14 mouse cellular contexts compared by ENCODE assay signal in genomic region chr1:173329185-173329584, GRCm38 (mm10). TPM values are rescaled to one million over a fixed set of nuclear protein-coding genes. Genes with fewer than 3 reads are reported as not detected.
DNase-seq lines count a peak whose midpoint lies in the region; ATAC-seq and TF ChIP-seq lines count a peak whose summit lies in the region.
"Had no signal": no experiment of that assay in that cellular context is flagged by ENCODE, and none has a peak within 500 bp of the region (broad histone marks: within the 10 kb centered on the region; RNA-seq: fewer than 3 reads in every experiment).

No protein-coding gene starts in this region.

- DNase-seq in forebrain, postnatal 0 days = no peak
- no peak for DNase-seq in midbrain, embryonic 10.5 days (ENCODE audit: low spot score)
- no peak for DNase-seq in kidney, postnatal 4 days
- DNase-seq in retina, embryonic 14.5 days (ENCODE audit: low spot score) = no peak
- DNase-seq: heart, adult 11 months; kidney, adult 11 months had no signal

- no peak overlapping the region for H3K4me2 ChIP-seq in forebrain, postnatal 0 days (ENCODE audit: low read depth)
- H3K4me2 ChIP-seq in forebrain, embryonic 16.5 days (ENCODE audit: low read length) = no peak overlapping the region
- no peak overlapping the region for H3K4me2 ChIP-seq in midbrain, embryonic 13.5 days (replicated peaks)
- peak overlapping the region; percentile 73 for H3K4me2 ChIP-seq in liver, embryonic 12.5 days
- H3K4me2 ChIP-seq in neural tube, embryonic 15.5 days = no peak overlapping the region

- no peaks in the 10 kb centered on the region for H3K4me1 ChIP-seq in forebrain, postnatal 0 days (ENCODE audit: insufficient read depth)
- H3K4me1 ChIP-seq in forebrain, embryonic 16.5 days (replicated peaks; ENCODE audit: control insufficient read depth, insufficient read depth, low read length) = peaks cover 5% of the 10 kb centered on the region; the same call in 1 of the 2 replicates
- peaks cover 11% of the 10 kb centered on the region for H3K4me1 ChIP-seq in midbrain, embryonic 13.5 days (replicated peaks)
- H3K4me1 ChIP-seq in midbrain, embryonic 10.5 days = peaks cover 10% of the 10 kb centered on the region; the same call in 1 of the 2 replicates
- H3K4me1 ChIP-seq in liver, embryonic 12.5 days = peaks cover 96% of the 10 kb centered on the region
- H3K4me1 ChIP-seq in neural tube, embryonic 15.5 days = peaks cover 14% of the 10 kb centered on the region; the same call in 1 of the 2 replicates

- no peaks in the 10 kb centered on the region for H3K9me3 ChIP-seq in forebrain, postnatal 0 days (ENCODE audit: low read length)
- H3K9me3 ChIP-seq in forebrain, embryonic 16.5 days (ENCODE audit: control insufficient read depth, low read length) = no peaks in the 10 kb centered on the region
- H3K9me3 ChIP-seq in midbrain, embryonic 13.5 days = no peaks in the 10 kb centered on the region
- no peaks in the 10 kb centered on the region for H3K9me3 ChIP-seq in midbrain, embryonic 10.5 days (replicated peaks)
- H3K9me3 ChIP-seq in liver, embryonic 12.5 days (replicated peaks) = no peaks in the 10 kb centered on the region
- no peaks in the 10 kb centered on the region for H3K9me3 ChIP-seq in neural tube, embryonic 15.5 days (replicated peaks)
- H3K9me3 ChIP-seq: forebrain, embryonic 13.5 days had no signal

- WGBS in forebrain, postnatal 0 days = 43% methylated on average over 4 of the region's 4 CpGs
- WGBS in forebrain, embryonic 16.5 days = 45% methylated on average over 4 of the region's 4 CpGs
- WGBS in midbrain, embryonic 13.5 days = 53% methylated on average over 4 of the region's 4 CpGs
- 62% methylated on average over 4 of the region's 4 CpGs for WGBS in midbrain, embryonic 10.5 days
- 5% methylated on average over 4 of the region's 4 CpGs for WGBS in liver, embryonic 12.5 days (ENCODE audit: insufficient replicate concordance)
- 46% methylated on average over 4 of the region's 4 CpGs for WGBS in neural tube, embryonic 15.5 days

- TF ChIP-seq CTCF in forebrain, postnatal 0 days (IDR thresholded peaks at IDR 0.05; ENCODE audit: low read depth) = 0 out of 2 replicates have a peak, but pooled peaks have one; percentile 13

- peak; percentile 40 for ATAC-seq in forebrain, postnatal 0 days
- no peak for ATAC-seq in forebrain, embryonic 16.5 days
- peak; percentile 46 for ATAC-seq in midbrain, embryonic 13.5 days
- peak; percentile 49 for ATAC-seq in liver, embryonic 12.5 days
- peak; percentile 33 for ATAC-seq in neural tube, embryonic 15.5 days (ENCODE audit: low FRiP score)

- no peaks in the 10 kb centered on the region for H3K36me3 ChIP-seq in forebrain, postnatal 0 days (ENCODE audit: insufficient read depth)
- no peaks in the 10 kb centered on the region for H3K36me3 ChIP-seq in forebrain, embryonic 16.5 days (ENCODE audit: control insufficient read depth, insufficient read depth)
- no peaks in the 10 kb centered on the region for H3K36me3 ChIP-seq in midbrain, embryonic 13.5 days
- no peaks in the 10 kb centered on the region for H3K36me3 ChIP-seq in midbrain, embryonic 10.5 days
- H3K36me3 ChIP-seq in liver, embryonic 12.5 days = peaks cover 3% of the 10 kb centered on the region
- no peaks in the 10 kb centered on the region for H3K36me3 ChIP-seq in neural tube, embryonic 15.5 days

- H3K27me3 ChIP-seq in forebrain, postnatal 0 days (ENCODE audit: insufficient read depth, low read length) = no peaks in the 10 kb centered on the region
- no peaks in the 10 kb centered on the region for H3K27me3 ChIP-seq in forebrain, embryonic 16.5 days (replicated peaks; ENCODE audit: control insufficient read depth, insufficient read depth, low read length)
- H3K27me3 ChIP-seq in midbrain, embryonic 13.5 days = no peaks in the 10 kb centered on the region
- no peaks in the 10 kb centered on the region for H3K27me3 ChIP-seq in midbrain, embryonic 10.5 days (ENCODE audit: low read depth, poor library complexity, severe bottlenecking)
- H3K27me3 ChIP-seq in liver, embryonic 12.5 days (replicated peaks) = no peaks in the 10 kb centered on the region
- H3K27me3 ChIP-seq in neural tube, embryonic 15.5 days (replicated peaks) = no peaks in the 10 kb centered on the region
- H3K27me3 ChIP-seq: forebrain, embryonic 13.5 days had no signal

- no peak overlapping the region for H3K4me3 ChIP-seq in forebrain, postnatal 0 days (ENCODE audit: low read depth, low read length)
- H3K4me3 ChIP-seq in forebrain, embryonic 16.5 days (replicated peaks; ENCODE audit: low read length) = no peak overlapping the region
- H3K4me3 ChIP-seq in midbrain, embryonic 13.5 days (replicated peaks) = no peak overlapping the region
- no peak overlapping the region for H3K4me3 ChIP-seq in midbrain, embryonic 10.5 days
- H3K4me3 ChIP-seq in liver, embryonic 12.5 days = peak overlapping the region; percentile 67
- no peak overlapping the region for H3K4me3 ChIP-seq in neural tube, embryonic 15.5 days (replicated peaks)
- H3K4me3 ChIP-seq: forebrain, embryonic 13.5 days; layer of hippocampus, adult 2 months had no signal

- no peak overlapping the region for H3K9ac ChIP-seq in forebrain, postnatal 0 days
- no peak overlapping the region for H3K9ac ChIP-seq in forebrain, embryonic 16.5 days (replicated peaks; ENCODE audit: low read depth, low read length)
- no peak overlapping the region for H3K9ac ChIP-seq in midbrain, embryonic 13.5 days (replicated peaks)
- H3K9ac ChIP-seq in liver, embryonic 12.5 days = peak overlapping the region; percentile 87
- no peak overlapping the region for H3K9ac ChIP-seq in neural tube, embryonic 15.5 days (replicated peaks)
- H3K9ac ChIP-seq: forebrain, embryonic 13.5 days had no signal

- no peak overlapping the region for H3K27ac ChIP-seq in forebrain, postnatal 0 days (ENCODE audit: low read depth, low read length)
- no peak overlapping the region for H3K27ac ChIP-seq in forebrain, embryonic 16.5 days (ENCODE audit: low read length)
- peak overlapping the region; percentile 17; the same call in 1 of the 2 replicates for H3K27ac ChIP-seq in midbrain, embryonic 13.5 days
- no peak overlapping the region for H3K27ac ChIP-seq in midbrain, embryonic 10.5 days (replicated peaks)
- peak overlapping the region; percentile 97 for H3K27ac ChIP-seq in liver, embryonic 12.5 days
- 0 out of 2 replicates have a peak overlapping the region, but pooled peaks have one; percentile 33 for H3K27ac ChIP-seq in neural tube, embryonic 15.5 days (replicated peaks)
- H3K27ac ChIP-seq: forebrain, embryonic 13.5 days; layer of hippocampus, adult 2 months had no signal

RNA-seq across cellular contexts. Expression of gene Ackr1, which starts 4.4 kb away (rescaled TPM):
- total RNA-seq in forebrain, postnatal 0 days (2014; rRNA removed) = 29.0 and 32.8 TPM in 2 replicates
- polyA plus RNA-seq in forebrain, postnatal 0 days (2015; fragmentation: Nextera tagmentation; extraction: Ambion mirVana) = 11.5 and 14.0 TPM in 2 replicates
- 12.4 and 14.0 TPM in 2 replicates for polyA plus RNA-seq in forebrain, embryonic 16.5 days (2015; fragmentation: Nextera tagmentation; extraction: Ambion mirVana)
- 14.0 and 14.8 TPM in 2 replicates for polyA plus RNA-seq in midbrain, embryonic 13.5 days (2015; fragmentation: Nextera tagmentation; extraction: Ambion mirVana)
- polyA plus RNA-seq in midbrain, embryonic 10.5 days (2016; fragmentation: Nextera tagmentation; extraction: Ambion mirVana) = 1.6 and 2.4 TPM in 2 replicates
- 54.2 and 56.5 TPM in 2 replicates for polyA plus RNA-seq in liver, embryonic 12.5 days (2016; fragmentation: Nextera tagmentation; extraction: Ambion mirVana)
- polyA plus RNA-seq in neural tube, embryonic 15.5 days (2015; fragmentation: Nextera tagmentation; extraction: Ambion mirVana) = 17.7 and 18.2 TPM in 2 replicates

RNA-seq across cellular contexts. Expression of gene Aim2, which starts 21.5 kb away (rescaled TPM):
- total RNA-seq in forebrain, postnatal 0 days (2014; rRNA removed) = 2.3 and 4.5 TPM in 2 replicates
- 1.1 and 1.8 TPM in 2 replicates for polyA plus RNA-seq in forebrain, postnatal 0 days (2015; fragmentation: Nextera tagmentation; extraction: Ambion mirVana)
- polyA plus RNA-seq in forebrain, embryonic 16.5 days (2015; fragmentation: Nextera tagmentation; extraction: Ambion mirVana) = 3.0 and 4.0 TPM in 2 replicates
- polyA plus RNA-seq in midbrain, embryonic 13.5 days (2015; fragmentation: Nextera tagmentation; extraction: Ambion mirVana) = 2.6 and 3.3 TPM in 2 replicates
- polyA plus RNA-seq in midbrain, embryonic 10.5 days (2016; fragmentation: Nextera tagmentation; extraction: Ambion mirVana) = 6.7 TPM in 2 replicates
- polyA plus RNA-seq in liver, embryonic 12.5 days (2016; fragmentation: Nextera tagmentation; extraction: Ambion mirVana) = 2.8 and 4.0 TPM in 2 replicates
- 2.2 and 3.2 TPM in 2 replicates for polyA plus RNA-seq in neural tube, embryonic 15.5 days (2015; fragmentation: Nextera tagmentation; extraction: Ambion mirVana)

RNA-seq across cellular contexts. Expression of gene Cadm3, which starts 38.3 kb away (rescaled TPM):
- 278 and 354 TPM in 2 replicates for total RNA-seq in forebrain, postnatal 0 days (2014; rRNA removed)
- polyA plus RNA-seq in forebrain, postnatal 0 days (2015; fragmentation: Nextera tagmentation; extraction: Ambion mirVana) = 25.6 and 41.0 TPM in 2 replicates
- polyA plus RNA-seq in forebrain, embryonic 16.5 days (2015; fragmentation: Nextera tagmentation; extraction: Ambion mirVana) = 33.8 and 47.1 TPM in 2 replicates
- polyA plus RNA-seq in midbrain, embryonic 13.5 days (2015; fragmentation: Nextera tagmentation; extraction: Ambion mirVana) = 44.1 and 49.5 TPM in 2 replicates
- polyA plus RNA-seq in midbrain, embryonic 10.5 days (2016; fragmentation: Nextera tagmentation; extraction: Ambion mirVana) = 2.0 and 5.3 TPM in 2 replicates
- polyA plus RNA-seq in liver, embryonic 12.5 days (2016; fragmentation: Nextera tagmentation; extraction: Ambion mirVana) = 1.1 and 1.3 TPM in 2 replicates
- 61.0 and 91.8 TPM in 2 replicates for polyA plus RNA-seq in neural tube, embryonic 15.5 days (2015; fragmentation: Nextera tagmentation; extraction: Ambion mirVana)

RNA-seq across cellular contexts. Expression of gene Mptx2, which starts 51.6 kb away (rescaled TPM):
- total RNA-seq in forebrain, postnatal 0 days (2014; rRNA removed) = not detected in 2 replicates
- polyA plus RNA-seq in forebrain, postnatal 0 days (2015; fragmentation: Nextera tagmentation; extraction: Ambion mirVana) = not detected in 2 replicates
- not detected in 2 replicates for polyA plus RNA-seq in forebrain, embryonic 16.5 days (2015; fragmentation: Nextera tagmentation; extraction: Ambion mirVana)
- polyA plus RNA-seq in midbrain, embryonic 13.5 days (2015; fragmentation: Nextera tagmentation; extraction: Ambion mirVana) = not detected in 2 replicates
- not detected in 2 replicates for polyA plus RNA-seq in midbrain, embryonic 10.5 days (2016; fragmentation: Nextera tagmentation; extraction: Ambion mirVana)
- not detected in 2 replicates for polyA plus RNA-seq in liver, embryonic 12.5 days (2016; fragmentation: Nextera tagmentation; extraction: Ambion mirVana)
- polyA plus RNA-seq in neural tube, embryonic 15.5 days (2015; fragmentation: Nextera tagmentation; extraction: Ambion mirVana) = not detected in 2 replicates
- total RNA-seq: layer of hippocampus, adult 2 months; left cerebral cortex, postnatal 25 days had no signal
- polyA plus RNA-seq: forebrain, embryonic 13.5 days; lung, embryonic 16.5 days had no signal

Comparison
In these comparisons a context has a peak if more than half of its experiments do, and no peak if none do; other contexts are left out.
1. H3K27ac ChIP-seq: peak in midbrain, embryonic 13.5 days (single experiment), liver, embryonic 12.5 days (single experiment) and neural tube, embryonic 15.5 days (single experiment); none in forebrain, postnatal 0 days (single experiment), forebrain, embryonic 16.5 days (single experiment) and midbrain, embryonic 10.5 days (single experiment).